Mouse (Mus musculus) B cell, adult (primary cell): ENCODE results near the gene Ndufb4. TPM values are rescaled to one million over a fixed set of nuclear protein-coding genes. Genes with fewer than 3 reads are reported as not detected.

ENCODE experiments used
- total RNA-seq: library from RNA; stranded (reverse); gene quantifications from 4 replicates; pipeline ENCODE4 v1.2.4, GENCODE M21; 2023; ENCODE audit not compliant: inconsistent age

Gene Ndufb4
- 28.3 to 39.4 TPM (median 33.2 TPM) in 4 replicates for total RNA-seq

GRCm38 (mm10) chr16:37653731-37654657 lies at the start of gene Ndufb4:
TSS of gene Ndufb4 (minus strand) at chr16:37654453.

Other genes starting within 250 kb of the Ndufb4 start
- gene Gtf2e1, start 114.7 kb downstream of the Ndufb4 start, total RNA-seq: 17.4 to 18.3 TPM (median 17.9 TPM) in 4 replicates
- 14.4 to 19.3 TPM (median 15.4 TPM) in 4 replicates for gene Rabl3, start 114.6 kb downstream of the Ndufb4 start, total RNA-seq
- gene Hgd, start 74.3 kb downstream of the Ndufb4 start, total RNA-seq: not detected in 4 replicates
- 0.78 to 1.9 TPM (median 1.3 TPM) in 4 replicates for gene Fstl1, start 122.4 kb upstream of the Ndufb4 start, total RNA-seq
- gene Gm36028, start 206.7 kb upstream of the Ndufb4 start, total RNA-seq: 0.48 TPM in 1 of 4 replicates, not detected in the others
- gene Lrrc58, start 213.9 kb upstream of the Ndufb4 start, total RNA-seq: 31.5 to 32.7 TPM (median 32.3 TPM) in 4 replicates